ENCODE assay signal across 23 mouse cellular contexts in the genomic region with DNA sequence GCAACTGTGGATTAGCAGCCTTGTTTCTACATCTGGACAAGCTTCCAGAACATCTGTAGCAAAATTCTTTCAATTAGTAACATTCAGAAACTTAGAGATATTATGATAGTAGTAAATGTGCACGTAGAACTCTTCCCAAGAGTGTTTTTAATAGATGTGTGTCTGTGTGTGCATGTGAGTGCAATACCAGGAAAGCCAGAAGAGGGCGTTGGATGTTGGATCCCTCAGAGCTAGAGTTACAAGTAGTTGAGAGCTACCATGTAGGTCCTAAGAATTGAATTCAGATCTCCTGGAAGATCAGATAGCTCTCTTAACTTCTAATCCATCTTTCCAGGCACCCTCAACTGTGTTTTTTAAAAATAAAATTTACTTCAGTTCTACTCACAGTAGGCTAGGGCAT. TPM values are rescaled to one million over a fixed set of nuclear protein-coding genes. Genes with fewer than 3 reads are reported as not detected.
DNase-seq lines count a peak whose midpoint lies in the region; ATAC-seq and TF ChIP-seq lines count a peak whose summit lies in the region.
"Had no signal": no experiment of that assay in that cellular context is flagged by ENCODE, and none has a peak within 500 bp of the region (broad histone marks: within the 10 kb centered on the region; RNA-seq: fewer than 3 reads in every experiment).

No protein-coding gene starts in this region.

- no peak overlapping the region for H3K4me3 ChIP-seq in gastrocnemius, adult 2 months
- H3K4me3 ChIP-seq in lung, embryonic 14.5 days (ENCODE audit: low read depth, low read length): no peak overlapping the region
- H3K4me3 ChIP-seq in MEL (ENCODE audit: control insufficient read depth in 1 of 2, insufficient read depth in 1 of 2, low read depth in 2 of 2, low read length in 2 of 2): no peak overlapping the region
- H3K4me3 ChIP-seq: embryonic facial prominence, embryonic 15.5 days; forebrain, embryonic 13.5 days; heart, embryonic 13.5 days; hindbrain, embryonic 12.5 days; midbrain, embryonic 13.5 days; neural tube, embryonic 13.5 days; stomach, embryonic 15.5 days had no signal

- intact Hi-C loops in gastrocnemius, adult 2 months (cut with DNase I): no loop called here

- H3K36me3 ChIP-seq in lung, embryonic 14.5 days (ENCODE audit: insufficient read depth): no peaks in the 10 kb centered on the region
- peaks cover 0 to 9% of the 10 kb centered on the region in 2 experiments; a peak in 2 of 4 replicates for H3K36me3 ChIP-seq in MEL (ENCODE audit: control insufficient read depth in 1 of 2, insufficient read depth in 2 of 2, low read length in 2 of 2)
- H3K36me3 ChIP-seq: embryonic facial prominence, embryonic 15.5 days; heart, embryonic 13.5 days; hindbrain, embryonic 12.5 days; midbrain, embryonic 13.5 days; neural tube, embryonic 13.5 days; stomach, embryonic 15.5 days had no signal

- no peaks in the 10 kb centered on the region for H3K9me3 ChIP-seq in lung, embryonic 14.5 days (ENCODE audit: low read depth, low read length)
- H3K9me3 ChIP-seq in MEL (replicated peaks; ENCODE audit: insufficient read depth, low read length): no peaks in the 10 kb centered on the region
- H3K9me3 ChIP-seq: embryonic facial prominence, embryonic 15.5 days; forebrain, embryonic 13.5 days; heart, embryonic 13.5 days; hindbrain, embryonic 12.5 days; midbrain, embryonic 13.5 days; neural tube, embryonic 13.5 days; stomach, embryonic 15.5 days had no signal

- TF ChIP-seq EP300 in MEL (IDR thresholded peaks at IDR 0.05; ENCODE audit: low read depth in 1 of 2, low read length in 2 of 2): no peak

- no peak overlapping the region for H3K27ac ChIP-seq in gastrocnemius, adult 2 months
- H3K27ac ChIP-seq in lung, embryonic 14.5 days (ENCODE audit: low read depth): no peak overlapping the region
- no peak overlapping the region for H3K27ac ChIP-seq in MEL (ENCODE audit: control insufficient read depth, low read depth, low read length)
- H3K27ac ChIP-seq: embryonic facial prominence, embryonic 15.5 days; forebrain, embryonic 13.5 days; heart, embryonic 13.5 days; hindbrain, embryonic 12.5 days; midbrain, embryonic 13.5 days; neural tube, embryonic 13.5 days; stomach, embryonic 15.5 days had no signal

- DNase-seq in gastrocnemius, adult 2 months: no peak
- DNase-seq in gastrocnemius, postnatal 25 days: no peak
- no peak for DNase-seq in lung, embryonic 14.5 days
- DNase-seq in lung, postnatal 36 days: no peak
- peak; percentile 57 for DNase-seq in MEL (ENCODE audit: low read depth, low spot score)
- peak; percentile 38 for DNase-seq in naive thymus-derived CD4-positive, alpha-beta T cell, adult 2 months (ENCODE audit: low read depth)
- no peak for DNase-seq in spleen, postnatal 14 days (ENCODE audit: low spot score in 2 of 2)
- DNase-seq in cerebellum, postnatal 36 days: no peak
- DNase-seq: cerebellum, adult 11-12 months; kidney, adult 8-10 months; lung, postnatal 4 days; right cerebral cortex, postnatal 4 days; thymus, postnatal 25 days had no signal

- H3K79me2 ChIP-seq in MEL (ENCODE audit: control insufficient read depth, insufficient read depth, low read length, poor library complexity): peaks cover 38% of the 10 kb centered on the region

- TF ChIP-seq CTCF in gastrocnemius, adult 2 months (IDR thresholded peaks at IDR 0.05): peak; percentile 27; the same call in 1 of the 2 replicates
- 0 out of 2 replicates have a peak, but pooled peaks have one; percentile 22 for TF ChIP-seq CTCF in lung, embryonic 14.5 days (IDR thresholded peaks at IDR 0.05; ENCODE audit: low read depth)
- TF ChIP-seq CTCF in MEL (IDR thresholded peaks at IDR 0.05 in 2 of 3, conservative IDR thresholded peaks at IDR 0.05 in 1 of 3; ENCODE audit: control insufficient read depth in 1 of 3, insufficient read depth in 1 of 3, low read depth in 2 of 3, low read length in 3 of 3, poor library complexity in 1 of 3, severe bottlenecking in 1 of 3): peak; percentile 33 to 47 (median 47)

- no peak overlapping the region for H3K9ac ChIP-seq in lung, embryonic 14.5 days
- no peak overlapping the region for H3K9ac ChIP-seq in MEL (ENCODE audit: control insufficient read depth, low read depth, low read length, poor library complexity, severe bottlenecking)
- H3K9ac ChIP-seq: embryonic facial prominence, embryonic 15.5 days; forebrain, embryonic 13.5 days; heart, embryonic 13.5 days; hindbrain, embryonic 12.5 days; midbrain, embryonic 13.5 days; neural tube, embryonic 13.5 days; stomach, embryonic 15.5 days had no signal

- ATAC-seq in lung, embryonic 14.5 days (ENCODE audit: insufficient read depth): no peak
- ATAC-seq: forebrain, embryonic 13.5 days; midbrain, embryonic 13.5 days had no signal

- TF ChIP-seq POLR2A in MEL (IDR thresholded peaks at IDR 0.05; ENCODE audit: control insufficient read depth in 1 of 2, insufficient read depth in 1 of 2, low read depth in 1 of 2, low read length in 2 of 2, poor library complexity in 1 of 2): no peak

- peak; percentile 23 for TF ChIP-seq RAD21 in MEL (IDR thresholded peaks at IDR 0.05; ENCODE audit: low read depth, low read length)

- WGBS in lung, embryonic 14.5 days: 68% methylated on average over 2 of the region's 2 CpGs

- H3K4me1 ChIP-seq in lung, embryonic 14.5 days (ENCODE audit: insufficient read depth): peaks cover 6% of the 10 kb centered on the region; the same call in 1 of the 2 replicates
- H3K4me1 ChIP-seq in MEL (ENCODE audit: control insufficient read depth in 1 of 2, insufficient read depth in 2 of 2, low read length in 2 of 2): peaks cover 4 to 8% of the 10 kb centered on the region in 2 experiments; a peak in 3 of 4 replicates

- no peaks in the 10 kb centered on the region for H3K27me3 ChIP-seq in lung, embryonic 14.5 days (ENCODE audit: insufficient read depth, low read length)
- no peaks in the 10 kb centered on the region for H3K27me3 ChIP-seq in MEL (ENCODE audit: control insufficient read depth in 1 of 2, insufficient read depth in 2 of 2, low read length in 2 of 2)
- H3K27me3 ChIP-seq: embryonic facial prominence, embryonic 15.5 days; forebrain, embryonic 13.5 days; heart, embryonic 13.5 days; hindbrain, embryonic 12.5 days; midbrain, embryonic 13.5 days; neural tube, embryonic 13.5 days; stomach, embryonic 15.5 days had no signal

- no peak overlapping the region for H3K4me2 ChIP-seq in lung, embryonic 14.5 days
- H3K4me2 ChIP-seq: embryonic facial prominence, embryonic 15.5 days; forebrain, embryonic 13.5 days; heart, embryonic 13.5 days; hindbrain, embryonic 12.5 days; liver, embryonic 11.5 days; midbrain, embryonic 13.5 days; neural tube, embryonic 13.5 days; stomach, embryonic 15.5 days had no signal

TF ChIP-seq in MEL, 35 proteins besides CTCF, POLR2A, EP300 and RAD21:
- TF ChIP-seq SMC3 (IDR thresholded peaks at IDR 0.05; ENCODE audit: low read depth, low read length) (peak; percentile 50), ZC3H11A (IDR thresholded peaks at IDR 0.05; ENCODE audit: low read depth, low read length) (peak; percentile 27; the same call in 1 of the 2 replicates), NRF1 (IDR thresholded peaks at IDR 0.05; ENCODE audit: insufficient read depth, low read depth, low read length, poor library complexity, severe bottlenecking) (no peak)

RNA-seq across cellular contexts. Expression of gene Aagab, which starts 4.1 kb away (rescaled TPM):
- 10 to 100 TPM; 11.1 to 12.2 TPM for total RNA-seq in gastrocnemius, adult 2 months (2021)
- total RNA-seq in gastrocnemius, postnatal 25 days (2021): 10 to 100 TPM; 10.1 to 12.4 TPM
- 27.3 and 29.1 TPM in 2 replicates for polyA plus RNA-seq in lung, embryonic 14.5 days (2014; fragmentation: Nextera tagmentation; extraction: Ambion mirVana)
- 15.1 and 16.1 TPM in 2 replicates for total RNA-seq in MEL (2012; rRNA removed)
- polyA plus RNA-seq in MEL (2012; ENCODE audit: insufficient read depth in 1 of 2, insufficient read length in 2 of 2, low read depth in 1 of 2, low replicate concordance in 2 of 2, missing spikeins in 1 of 2): 10 to 100 TPM in 1 of 2 experiments, not detected in 1; 27.4 TPM

RNA-seq across cellular contexts. Expression of gene Iqch, which starts 4.3 kb away (rescaled TPM):
- total RNA-seq in gastrocnemius, adult 2 months (2021): not detected
- total RNA-seq in gastrocnemius, postnatal 25 days (2021): not detected
- polyA plus RNA-seq in lung, embryonic 14.5 days (2014; fragmentation: Nextera tagmentation; extraction: Ambion mirVana): 0.05 and 0.08 TPM in 2 replicates
- not detected in 2 replicates for total RNA-seq in MEL (2012; rRNA removed)
- not detected for polyA plus RNA-seq in MEL (2012; ENCODE audit: insufficient read depth in 1 of 2, insufficient read length in 2 of 2, low read depth in 1 of 2, low replicate concordance in 2 of 2, missing spikeins in 1 of 2)
- total RNA-seq: gastrocnemius, adult 18-20 months; left cerebral cortex, postnatal 10 days had no signal
- polyA plus RNA-seq: heart, embryonic 13.5 days had no signal

Comparison
In these comparisons a context has a peak if more than half of its experiments do, and no peak if none do; other contexts are left out.
1. DNase-seq: peak in MEL (single experiment) and naive thymus-derived CD4-positive, alpha-beta T cell, adult 2 months (single experiment); none in gastrocnemius, adult 2 months (single experiment), gastrocnemius, postnatal 25 days (single experiment), lung, embryonic 14.5 days (single experiment), lung, postnatal 36 days (single experiment), spleen, postnatal 14 days (0 of 2) and cerebellum, postnatal 36 days (0 of 2).
2. Peak in every context shown above with its lines, with median percentiles within 50 percentile points of each other: CTCF ChIP-seq.